Mouse (Mus musculus) ES-CJ7 (cell line): ENCODE results near the gene Ssbp2.

Source experiments
- DNase-seq: peaks from one replicate; pipeline ENCODE4 v3.0.0; 2011; ENCODE audit warnings: low read depth, low spot score

The Ssbp2 gene

GRCm38 (mm10) chr13:91461299-91461698 is 1.2 kb downstream of the Ssbp2 start:
- DNase-seq, result no peak

DNA sequence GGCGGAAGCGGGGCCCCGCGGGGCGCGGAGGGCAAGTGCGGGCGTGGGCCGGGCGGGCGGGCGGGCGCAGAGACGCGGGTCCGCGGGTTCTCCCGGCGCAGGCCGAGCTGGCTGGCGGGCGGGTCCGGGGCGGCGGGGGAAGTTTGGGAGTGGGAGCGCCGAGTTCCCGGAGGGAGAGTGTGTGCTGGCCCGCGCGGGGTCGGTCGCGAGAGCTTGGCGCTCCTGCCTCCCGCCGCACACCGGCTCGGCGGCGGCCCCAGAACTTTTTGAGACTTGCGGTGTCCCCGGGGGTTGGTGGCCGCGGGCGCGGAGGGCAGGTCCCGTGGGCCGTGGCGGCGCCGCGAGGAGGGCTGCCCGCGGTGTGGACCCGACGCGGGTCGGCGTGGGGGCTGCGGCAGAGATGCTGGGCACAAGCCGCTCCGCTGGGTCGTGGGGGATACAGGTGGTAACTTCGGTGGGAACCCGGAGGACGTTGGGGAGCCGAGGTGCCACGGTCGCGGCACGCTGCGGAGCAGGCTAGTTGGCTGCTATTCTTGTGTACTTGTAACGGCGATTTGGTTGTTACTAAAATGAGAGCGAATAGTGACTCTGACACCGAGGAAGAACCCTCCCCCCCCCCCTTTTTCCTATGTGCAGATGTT is 1.7 kb downstream of the Ssbp2 start:
- peak; percentile 21 for DNase-seq

GRCm38 (mm10) chr13:91462395-91462794 is 2.3 kb downstream of the Ssbp2 start:
- DNase-seq, result peak; percentile 11

GRCm38 (mm10) chr13:91462893-91463481 is 2.9 kb downstream of the Ssbp2 start:
- DNase-seq, result no peak

DNA sequence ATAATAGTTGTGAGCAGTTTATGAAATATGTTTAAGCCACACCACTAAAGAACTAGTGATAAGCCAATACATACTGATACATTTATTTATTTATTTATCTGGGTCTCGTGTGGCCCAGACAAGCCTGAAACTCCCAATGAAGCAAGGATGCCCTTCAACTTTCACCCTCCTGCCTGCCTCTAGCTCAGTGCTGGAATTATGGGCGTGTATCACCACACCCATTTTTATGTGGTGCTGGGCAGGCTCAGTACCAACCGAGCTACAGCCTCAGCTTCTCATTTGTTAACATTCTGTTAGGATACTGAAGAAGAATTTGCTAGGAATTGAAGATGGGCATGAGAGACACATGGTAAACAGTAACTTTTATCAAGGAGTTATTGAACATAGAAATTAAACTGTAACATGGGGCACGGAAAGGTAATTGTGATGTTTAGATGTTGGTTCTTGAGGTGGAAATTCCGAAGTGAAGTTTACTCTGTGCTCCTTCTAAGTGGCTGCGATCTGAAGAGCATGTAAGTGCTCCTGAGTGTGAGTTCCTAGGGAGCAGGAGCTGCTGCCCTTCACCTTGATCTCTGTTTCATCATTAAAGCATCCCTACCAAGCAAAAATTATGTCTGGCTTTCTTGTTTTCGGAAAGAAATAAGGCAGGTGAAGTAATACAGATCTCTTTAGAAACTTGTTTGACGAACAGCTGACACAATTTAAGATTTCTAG is 5.1 kb downstream of the Ssbp2 start:
- peak; percentile 13 for DNase-seq

- DNase-seq, result no peak
Observed at GRCm38 (mm10) chr13:91471566-91471965, 11.5 kb downstream of the Ssbp2 start.

DNA sequence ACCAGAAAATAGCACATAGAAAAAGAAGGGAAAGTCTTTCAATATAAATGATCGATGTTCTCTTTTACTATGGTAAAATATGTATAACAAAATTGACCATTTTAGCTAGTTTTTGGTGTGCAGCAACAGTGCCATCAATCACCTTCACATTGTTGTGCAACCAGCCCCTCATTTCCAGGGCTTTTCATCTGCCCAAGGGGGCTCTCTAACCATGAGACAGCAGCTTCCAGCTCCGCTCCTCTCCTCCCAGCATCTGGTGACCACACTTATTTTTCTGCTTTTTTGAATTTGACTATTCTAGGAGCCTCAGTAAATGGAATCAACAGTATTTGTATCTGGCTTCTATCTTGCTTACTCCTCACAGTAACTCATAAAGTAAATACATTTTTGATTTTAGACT is 11.9 kb downstream of the Ssbp2 start:
- no peak for DNase-seq

DNA sequence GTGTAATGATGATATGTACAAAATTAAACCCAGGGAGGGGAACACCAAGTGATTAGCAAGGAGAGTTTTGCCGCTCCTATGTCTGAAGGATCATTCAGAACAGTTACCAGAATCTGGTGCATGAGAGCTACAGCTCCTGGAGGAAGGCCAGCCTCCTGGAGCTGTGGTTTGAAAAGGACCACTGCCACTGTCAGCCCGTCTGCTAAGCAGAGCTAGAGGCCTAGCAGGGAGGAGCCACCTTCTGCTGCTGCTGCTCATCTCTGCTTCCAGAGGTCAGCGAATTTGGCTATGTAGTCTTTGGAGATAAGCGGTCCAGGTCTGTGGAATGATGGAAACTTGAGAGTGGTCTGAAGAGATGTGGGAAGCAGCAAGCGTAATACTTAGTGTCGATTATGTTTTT is 13.4 kb downstream of the Ssbp2 start:
- no peak for DNase-seq

GRCm38 (mm10) chr13:91474027-91474426 is 13.9 kb downstream of the Ssbp2 start:
- no peak for DNase-seq

DNA sequence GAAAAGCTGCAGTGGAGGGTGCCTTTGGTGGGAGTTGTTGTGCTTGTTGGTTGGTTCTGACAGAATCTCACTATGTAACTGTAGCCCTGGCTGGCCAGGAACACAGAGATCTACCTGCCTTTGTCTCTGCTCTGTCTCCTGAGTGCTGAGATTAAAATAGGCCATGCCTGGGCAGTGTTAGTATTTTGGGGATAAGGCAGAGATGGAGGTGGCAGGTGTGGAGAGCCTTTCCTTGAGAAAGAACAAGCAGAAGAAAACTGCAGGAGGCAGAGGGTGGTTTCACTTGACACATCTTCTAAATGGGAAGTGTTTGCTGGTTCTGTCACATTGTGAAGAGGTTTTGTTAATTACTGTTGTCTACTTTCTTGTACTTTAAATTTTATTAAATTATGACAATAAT is 15.8 kb downstream of the Ssbp2 start:
- DNase-seq, result no peak

DNA sequence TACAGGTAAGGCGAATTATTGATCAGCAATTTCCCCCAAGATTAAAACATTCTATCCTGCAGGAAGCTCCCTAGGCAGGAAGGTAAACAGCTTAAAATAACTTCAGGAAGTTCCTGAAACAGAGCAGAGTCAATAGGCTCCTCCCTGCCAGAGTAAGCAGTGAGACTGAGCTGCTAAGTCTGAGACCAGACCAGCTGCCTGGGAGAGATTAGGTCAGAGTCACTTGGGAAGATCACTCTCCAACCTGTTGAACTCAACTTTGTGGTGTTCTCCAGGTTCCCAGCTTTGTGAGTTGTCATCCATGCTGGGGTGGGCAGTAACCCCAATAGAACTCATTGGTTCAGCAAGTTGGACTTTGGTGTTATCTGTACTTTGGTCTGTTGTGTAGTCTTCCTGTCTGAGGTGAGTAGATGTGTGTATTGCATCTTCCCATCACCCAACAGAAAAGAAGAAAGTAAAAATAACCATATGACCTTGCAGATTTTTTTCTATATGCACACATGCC is 16.6 kb downstream of the Ssbp2 start:
- DNase-seq, result no peak

- no peak for DNase-seq
Observed at GRCm38 (mm10) chr13:91478011-91478410, 17.9 kb downstream of the Ssbp2 start.

DNA sequence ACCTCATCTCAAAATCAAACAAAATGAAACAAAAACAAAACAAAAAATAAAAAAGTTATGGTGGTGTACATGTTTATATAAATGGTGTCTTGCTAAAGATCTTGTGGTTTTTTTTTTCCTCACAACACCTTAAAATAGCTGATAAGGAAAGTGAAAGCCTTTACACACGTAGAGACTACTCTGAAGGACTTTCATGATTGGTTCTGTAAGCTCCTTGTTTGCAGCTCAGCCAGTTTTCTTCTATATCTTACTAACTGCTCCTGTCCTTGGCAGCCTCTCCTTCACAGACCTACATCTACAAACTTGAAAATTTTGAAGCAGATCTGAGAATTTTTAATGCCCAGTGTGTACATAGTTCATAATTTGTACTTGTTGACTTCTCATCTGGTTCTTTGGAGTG is 24.2 kb downstream of the Ssbp2 start:
- DNase-seq, result no peak

GRCm38 (mm10) chr13:91492133-91492532 is 32.0 kb downstream of the Ssbp2 start:
- DNase-seq, result no peak

DNA sequence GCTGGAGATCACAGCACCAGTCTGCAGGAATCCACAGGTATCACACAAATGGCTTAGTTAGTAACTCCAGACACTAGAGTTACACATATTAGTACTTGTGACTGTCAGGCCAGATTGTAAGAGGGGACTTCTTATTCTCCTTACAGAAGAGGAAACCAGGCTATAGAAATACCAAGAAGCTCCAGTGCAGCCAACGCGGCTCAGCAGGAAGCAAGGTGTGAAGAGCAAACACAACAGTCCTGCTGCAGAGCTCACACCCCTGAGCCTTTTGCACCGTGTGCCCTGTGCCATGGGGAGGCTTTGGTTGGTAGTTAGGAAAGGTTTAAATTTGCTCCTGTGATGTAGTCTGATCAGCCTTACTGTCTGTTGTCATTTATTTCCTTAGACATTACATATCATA is 37.0 kb downstream of the Ssbp2 start:
- DNase-seq, result no peak

DNA sequence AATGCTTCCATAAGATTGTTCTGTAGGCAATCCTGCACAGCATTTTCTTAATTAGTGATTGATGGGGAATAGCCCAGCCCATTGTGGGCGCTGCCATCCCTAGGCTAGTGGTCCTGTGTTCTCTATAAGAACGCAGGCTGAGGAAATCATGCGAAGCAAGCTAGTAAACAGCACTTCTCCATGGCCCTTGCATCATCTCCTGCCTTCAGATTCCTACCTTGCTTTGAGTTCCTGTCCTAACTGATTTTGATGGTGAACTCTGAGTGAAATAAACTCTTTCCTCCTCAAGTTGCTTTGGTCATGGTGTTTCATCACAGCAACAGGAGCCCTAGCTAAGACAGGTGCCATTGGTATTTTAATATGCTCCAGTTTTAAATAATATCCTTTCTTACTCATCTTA is 41.7 kb downstream of the Ssbp2 start:
- no peak for DNase-seq

- DNase-seq, result no peak
Observed at GRCm38 (mm10) chr13:91502642-91503373, 42.7 kb downstream of the Ssbp2 start.

DNA sequence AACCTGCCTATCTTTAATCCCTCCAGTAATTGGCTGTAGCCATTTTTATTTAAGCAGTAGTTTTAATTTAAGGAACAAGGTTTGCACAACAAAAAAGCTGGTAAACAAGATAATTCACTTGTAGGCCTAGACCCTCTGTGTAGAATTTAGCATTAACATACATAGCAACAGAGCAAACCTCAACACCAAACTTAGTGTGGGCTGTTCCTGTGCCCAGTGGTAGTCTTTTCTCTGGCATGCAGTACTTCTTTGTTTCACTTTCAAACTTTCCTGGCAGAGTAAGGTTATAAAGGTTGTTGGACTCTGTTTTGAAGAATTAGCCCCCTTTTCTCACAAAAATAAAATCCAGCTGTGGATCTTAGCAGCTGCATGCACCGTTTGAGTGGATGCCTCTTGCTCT is 48.9 kb downstream of the Ssbp2 start:
- no peak for DNase-seq

DNA sequence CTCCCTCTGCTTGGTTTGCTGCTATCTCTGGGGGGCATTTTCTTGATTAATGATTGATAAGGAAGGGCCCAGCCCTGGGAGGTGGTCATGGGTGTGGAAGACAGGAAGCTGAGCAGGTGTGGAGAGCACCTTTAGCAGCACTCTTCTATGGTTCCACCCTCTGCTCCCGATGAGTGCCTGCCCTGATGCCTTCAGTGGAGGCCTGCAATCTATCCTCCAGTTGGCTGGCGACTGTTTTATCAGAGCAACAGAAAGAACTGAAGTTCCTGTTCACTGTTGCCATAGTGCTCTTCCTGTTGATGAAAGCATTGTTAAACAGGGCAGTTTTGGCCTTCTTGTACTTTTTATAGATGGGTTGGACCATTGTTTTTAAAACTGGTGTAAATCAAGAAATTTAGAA is 49.4 kb downstream of the Ssbp2 start:
- no peak for DNase-seq

GRCm38 (mm10) chr13:91514979-91515378 is 54.9 kb downstream of the Ssbp2 start:
- no peak for DNase-seq

GRCm38 (mm10) chr13:91520073-91520750 is 60.1 kb downstream of the Ssbp2 start:
- no peak for DNase-seq

DNA sequence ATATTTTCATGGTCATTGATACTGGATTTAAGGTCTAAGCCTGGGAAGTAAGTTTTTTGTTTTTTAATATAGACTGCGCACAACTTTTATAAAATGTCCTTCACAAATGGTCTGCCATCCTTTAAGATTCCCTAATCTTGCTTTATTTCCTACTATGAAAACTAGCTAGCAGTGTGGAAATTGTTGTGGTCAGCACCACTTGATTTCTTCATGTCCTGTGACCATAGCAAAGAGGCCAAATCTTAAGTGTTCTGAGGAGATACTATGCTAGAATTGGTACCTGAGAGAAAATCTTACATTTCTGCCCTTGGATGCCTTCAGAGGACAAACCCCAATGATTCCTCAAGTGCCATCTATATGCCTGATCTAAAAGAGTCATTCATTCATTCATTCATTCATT is 60.9 kb downstream of the Ssbp2 start:
- no peak for DNase-seq
